Mouse (Mus musculus) retina, embryonic 14.5 days (tissue): ENCODE measurements around the gene Serbp1.

ENCODE experiments used
- DNase-seq: peaks from one replicate; pipeline ENCODE4 v3.0.0-alpha.2; 2015; ENCODE audit warnings: low spot score

Serbp1 gene

DNA sequence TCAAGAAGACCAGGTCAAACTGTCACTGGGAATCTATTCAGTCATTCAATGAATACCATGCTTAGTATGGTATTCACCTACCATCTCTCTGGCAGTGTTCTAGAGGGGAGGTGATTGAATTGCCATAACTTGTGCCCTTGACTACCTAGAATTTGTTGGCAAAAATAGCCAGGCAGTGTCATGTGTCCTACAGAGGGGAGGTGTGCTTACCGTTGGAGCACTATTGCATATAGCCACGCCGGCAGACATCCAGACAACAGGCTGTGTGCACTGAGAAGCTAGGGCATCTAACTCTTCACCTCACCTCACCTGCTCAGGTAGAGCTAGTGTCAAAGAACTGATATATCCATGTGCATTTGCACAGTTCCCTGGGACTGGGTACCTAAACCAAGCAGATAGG lies 63.3 kb downstream of the Serbp1 start:
- no peak for DNase-seq

DNA sequence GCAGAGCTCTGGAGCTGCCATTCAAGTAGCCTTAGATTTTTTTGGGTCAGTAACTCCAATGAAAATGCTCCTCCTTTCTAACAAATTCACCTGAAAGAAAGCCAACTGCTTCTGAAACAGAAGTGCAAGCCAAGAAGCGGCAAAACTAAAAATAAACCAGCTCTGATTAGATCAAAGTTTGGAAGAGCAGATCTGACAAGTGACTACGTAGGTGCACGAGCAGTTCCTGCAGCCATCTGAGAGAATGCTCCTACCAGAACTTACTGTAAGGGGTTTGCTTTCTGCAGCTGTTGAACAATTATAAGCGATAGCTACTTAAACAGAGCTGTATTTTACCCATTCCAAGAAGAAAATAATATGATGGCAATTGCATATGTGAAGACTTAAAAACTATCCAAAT lies 64.5 kb downstream of the Serbp1 start:
- DNase-seq: no peak

DNA sequence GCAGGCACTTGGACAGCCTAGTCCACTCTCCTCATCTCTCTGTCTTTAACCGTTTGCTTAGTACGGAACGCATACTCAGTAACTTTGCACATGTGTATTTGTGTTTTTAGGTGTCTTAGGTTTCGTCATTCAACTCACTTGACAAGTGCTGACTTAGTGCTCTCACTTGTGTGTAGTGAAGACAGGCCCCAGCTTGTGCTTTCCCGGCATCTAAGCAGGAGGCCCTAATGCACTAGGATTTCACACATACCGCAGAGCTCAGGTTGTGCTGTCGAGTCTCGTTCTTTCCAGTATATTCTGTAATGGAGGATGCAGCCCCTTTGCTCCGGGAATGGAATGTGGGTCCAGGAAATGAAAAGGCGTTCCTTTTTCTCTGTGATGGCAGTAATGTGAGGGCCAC lies 65.2 kb downstream of the Serbp1 start:
- DNase-seq: no peak

GRCm38 (mm10) chr6:67308994-67309393 lies 71.0 kb downstream of the Serbp1 start:
- DNase-seq: no peak

DNA sequence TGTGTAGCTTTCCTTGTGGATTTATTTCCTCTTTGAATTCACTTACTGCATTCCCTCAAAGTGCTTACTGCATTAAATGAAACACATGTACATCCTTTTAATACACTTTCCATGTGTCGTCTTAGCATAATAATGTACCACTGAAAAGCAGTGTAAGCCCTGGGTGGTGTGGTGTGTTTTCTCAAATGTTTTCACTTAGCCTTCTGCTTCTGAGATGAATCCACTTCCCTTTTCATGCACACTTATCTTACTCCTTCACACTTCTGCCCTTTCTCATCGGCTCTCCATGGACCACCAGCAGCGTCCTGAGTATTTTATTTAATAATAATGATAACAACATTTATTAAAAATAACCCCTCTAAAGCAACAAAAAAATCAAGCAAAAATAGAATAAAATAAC lies 71.8 kb downstream of the Serbp1 start:
- DNase-seq: no peak

DNA sequence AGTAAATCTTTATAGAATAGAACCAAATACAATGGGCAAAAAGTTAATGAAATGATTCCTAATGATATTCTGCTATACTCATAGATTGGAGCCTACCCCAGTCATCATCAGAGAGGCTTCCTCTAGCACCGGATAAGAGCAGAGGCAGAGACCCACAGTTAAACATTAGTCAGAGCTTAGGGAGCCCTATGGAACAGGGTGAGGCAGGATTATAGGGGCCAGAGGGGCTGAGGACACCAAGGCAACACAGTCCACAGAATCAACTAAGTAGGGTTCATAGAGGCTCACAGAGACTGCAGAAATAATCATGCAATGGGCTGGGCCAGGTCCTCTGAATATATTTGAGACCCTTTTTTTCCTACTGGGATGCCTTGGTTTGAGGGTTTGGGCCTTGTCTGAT lies 76.7 kb downstream of the Serbp1 start:
- DNase-seq: no peak

- no peak for DNase-seq
Observed at GRCm38 (mm10) chr6:67317068-67317467, 79.1 kb downstream of the Serbp1 start.

DNA sequence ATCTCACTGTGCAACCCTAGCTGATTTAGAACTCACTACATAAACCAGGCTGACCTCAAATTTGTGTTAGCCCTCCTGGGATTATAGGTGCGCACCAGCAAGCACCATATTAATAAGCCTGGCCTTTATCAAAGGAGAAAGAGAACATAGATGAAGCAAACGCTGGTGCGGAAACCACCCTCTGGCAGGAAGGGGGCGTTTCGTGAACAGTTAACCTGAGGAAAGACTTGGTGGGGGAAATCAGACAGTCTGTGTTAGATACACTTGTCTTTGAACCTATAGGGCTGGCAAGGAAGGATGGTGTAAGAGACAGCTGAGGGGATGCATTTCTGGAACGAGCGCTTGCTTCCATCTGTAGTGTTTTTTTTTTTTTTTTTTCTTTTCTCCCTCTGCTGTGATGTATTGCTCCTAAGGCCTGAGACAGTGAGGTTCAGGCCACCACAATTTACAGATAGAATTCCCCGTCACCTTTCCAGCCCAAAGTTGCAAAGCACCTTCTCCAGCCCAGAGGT lies 79.9 kb downstream of the Serbp1 start:
- no peak for DNase-seq

GRCm38 (mm10) chr6:67318451-67318850 lies 80.5 kb downstream of the Serbp1 start:
- peak; percentile 69 for DNase-seq

GRCm38 (mm10) chr6:67323788-67324187 lies 85.8 kb downstream of the Serbp1 start:
- no peak for DNase-seq

GRCm38 (mm10) chr6:67337943-67338342 lies 100.0 kb downstream of the Serbp1 start:
- DNase-seq: no peak

DNA sequence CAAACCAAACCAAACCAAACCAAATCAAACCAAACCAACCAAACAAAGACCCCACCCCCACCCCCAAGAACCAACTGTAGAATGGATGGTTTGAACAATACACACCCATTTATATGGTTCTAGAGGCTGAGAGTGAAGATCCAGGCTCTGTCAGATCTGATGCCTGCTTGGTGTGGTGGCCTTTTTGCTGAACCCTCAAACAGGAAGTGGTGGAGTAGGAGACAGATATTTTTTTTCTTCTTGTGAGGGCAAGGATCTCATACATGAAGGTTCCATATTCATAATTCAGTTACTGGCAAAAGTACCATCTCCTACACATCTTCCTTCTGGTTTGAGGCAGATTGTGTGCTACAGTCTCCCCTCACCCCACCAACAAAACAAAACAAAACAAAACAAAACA lies 101.5 kb downstream of the Serbp1 start:
- DNase-seq: no peak
